Mouse (Mus musculus): ENCODE data around the gene Traf3ip3.

DNA sequence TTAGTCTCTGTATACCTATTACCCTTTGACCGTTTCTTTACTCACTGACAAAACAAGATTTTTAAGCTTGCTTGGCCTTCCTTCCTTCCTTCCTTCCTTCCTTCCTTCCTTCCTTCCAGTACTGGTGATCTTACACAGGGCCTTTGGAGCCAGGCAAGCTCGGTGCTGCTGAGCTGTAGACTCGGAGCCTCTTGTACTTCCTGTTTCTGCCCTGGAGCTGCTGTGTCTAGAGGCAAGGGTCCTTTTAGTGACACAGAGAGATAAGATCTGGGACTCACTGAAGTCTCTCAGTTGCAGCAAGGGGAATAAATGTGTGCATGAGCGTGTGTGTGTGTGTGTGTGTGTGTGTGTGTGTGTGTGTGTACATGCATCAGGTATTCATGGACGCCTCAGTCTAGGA lies 29.4 kb upstream of the Traf3ip3 start:
- TF ChIP-seq POLR2A (IDR thresholded peaks at IDR 0.05; ENCODE audit: control insufficient read depth, extremely low read depth, insufficient read depth, low read length, poor library complexity) (no peak), CTCF (IDR thresholded peaks at IDR 0.05; ENCODE audit: borderline replicate concordance, control insufficient read depth, extremely low read depth, insufficient read depth, low read length, poor library complexity) (no peak)
